Comparison of ENCODE assay signal across 29 mouse cellular contexts in the genomic region with DNA sequence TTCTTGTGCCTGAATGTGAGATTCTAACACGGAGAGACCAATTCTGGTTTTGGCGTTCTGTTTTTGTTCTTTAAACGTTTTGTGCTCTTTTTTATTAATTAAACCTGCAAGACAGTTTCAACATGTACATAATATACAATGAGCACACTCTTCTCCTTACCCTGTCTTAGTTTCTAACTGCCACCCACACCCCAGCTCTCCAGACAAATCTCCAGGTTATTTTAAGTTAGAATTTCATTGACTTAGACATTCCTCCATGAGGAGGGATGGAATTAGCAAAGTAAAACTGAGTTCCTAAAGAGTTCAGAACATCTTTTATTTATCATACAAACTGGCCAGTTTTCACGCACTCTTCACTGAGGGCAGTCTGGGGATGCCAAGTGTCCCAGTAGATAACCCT.
"Had no signal": no experiment of that assay in that cellular context is flagged by ENCODE, and none has a peak within 500 bp of the region (broad histone marks: within the 10 kb centered on the region; RNA-seq: fewer than 3 reads in every experiment).

No protein-coding gene starts in this region.

- H3K4me1 ChIP-seq: limb, embryonic 12.5 days; liver, embryonic 12.5 days; liver, embryonic 13.5 days; liver, embryonic 15.5 days; lung, embryonic 15.5 days; megakaryocyte, embryonic 14.5 days; midbrain, embryonic 10.5 days; midbrain, embryonic 12.5 days; midbrain, embryonic 13.5 days; midbrain, embryonic 15.5 days had no signal

- DNase-seq: left cerebral cortex, postnatal 4 days; liver; liver, embryonic 13.5 days; liver, postnatal 0 days; lung, adult 18-20 months; lung, adult 2 months; lung, embryonic 14.5 days; lung, postnatal 10 days; lung, postnatal 14 days; lung, postnatal 36 days; lung, postnatal 4 days; midbrain, embryonic 14.5 days had no signal

- ATAC-seq: liver, embryonic 12.5 days; liver, postnatal 0 days; lung, postnatal 0 days; midbrain, embryonic 13.5 days; midbrain, embryonic 15.5 days; midbrain, embryonic 16.5 days had no signal

- H3K27ac ChIP-seq: limb, embryonic 10.5 days; limb, embryonic 12.5 days; limb, embryonic 13.5 days; limb, embryonic 15.5 days; liver, embryonic 12.5 days; liver, embryonic 13.5 days; liver, embryonic 14.5 days; liver, embryonic 15.5 days; lung, embryonic 15.5 days; macrophage; midbrain, embryonic 10.5 days; midbrain, embryonic 12.5 days; midbrain, embryonic 13.5 days; midbrain, embryonic 15.5 days had no signal

- H3K36me3 ChIP-seq: limb, embryonic 10.5 days; limb, embryonic 12.5 days; limb, embryonic 13.5 days; limb, embryonic 15.5 days; liver, embryonic 12.5 days; liver, embryonic 13.5 days; liver, embryonic 15.5 days; lung, embryonic 15.5 days; midbrain, embryonic 10.5 days; midbrain, embryonic 12.5 days; midbrain, embryonic 13.5 days; midbrain, embryonic 15.5 days had no signal

- H3K4me3 ChIP-seq: limb, embryonic 10.5 days; limb, embryonic 12.5 days; limb, embryonic 13.5 days; limb, embryonic 15.5 days; liver, embryonic 12.5 days; liver, embryonic 13.5 days; liver, embryonic 15.5 days; lung, embryonic 15.5 days; megakaryocyte, embryonic 14.5 days; midbrain, embryonic 10.5 days; midbrain, embryonic 12.5 days; midbrain, embryonic 13.5 days; midbrain, embryonic 15.5 days; myocyte had no signal

- H3K27me3 ChIP-seq: limb, embryonic 12.5 days; limb, embryonic 13.5 days; limb, embryonic 15.5 days; liver, embryonic 12.5 days; liver, embryonic 13.5 days; liver, embryonic 15.5 days; lung, embryonic 15.5 days; megakaryocyte, embryonic 14.5 days; midbrain, embryonic 12.5 days; midbrain, embryonic 13.5 days; midbrain, embryonic 15.5 days had no signal
